Mouse (Mus musculus) cortical plate, adult 2 months (tissue): ENCODE results near the gene Tmem50a. TPM values are rescaled to one million over a fixed set of nuclear protein-coding genes. Genes with fewer than 3 reads are reported as not detected.
A peak's percentile ranks its signal among the peaks of the same experiment; 100 is the strongest.

Experiments used
- H3K27ac ChIP-seq: fragments of 200-500 bp; 2 replicates; pipeline ENCODE4 v1.5.1; 2012; ENCODE audit warnings: low read length, control low read depth, inconsistent platforms; ENCODE audit not compliant: insufficient read depth
- H3K4me1 ChIP-seq: fragments of 200-500 bp; 2 replicates; pipeline ENCODE4 v1.6.1; 2011; ENCODE audit warnings: low read length; ENCODE audit not compliant: control insufficient read depth, insufficient read depth
- H3K4me3 ChIP-seq: fragments of 200-500 bp; 2 replicates; pipeline ENCODE4 v1.5.1; 2011; ENCODE audit warnings: mild to moderate bottlenecking, low read length, control low read depth; ENCODE audit not compliant: insufficient read depth
- CTCF ChIP-seq: fragments of 200-500 bp; IDR thresholded peaks from 2 replicates; pipeline ENCODE4 v1.5.1; 2011; ENCODE audit warnings: mild to moderate bottlenecking, control low read depth, low read length; ENCODE audit not compliant: insufficient read depth; ENCODE audit errors: extremely low read depth
- POLR2A ChIP-seq: fragments of 200-500 bp; IDR thresholded peaks from 2 replicates; pipeline ENCODE4 v1.6.1; 2011; ENCODE audit warnings: mild to moderate bottlenecking, low read length, control low read depth; ENCODE audit not compliant: insufficient read depth; ENCODE audit errors: extremely low read depth
- polyA plus RNA-seq: library from polyadenylated mRNA; depleted of rRNA; stranded (reverse); fragments of >200 nt; gene quantifications from 2 replicates; pipeline ENCODE4 v1.2.3, GENCODE M21; 2012

Gene Tmem50a
- polyA plus RNA-seq, 1 experiment: 171 TPM

DNA sequence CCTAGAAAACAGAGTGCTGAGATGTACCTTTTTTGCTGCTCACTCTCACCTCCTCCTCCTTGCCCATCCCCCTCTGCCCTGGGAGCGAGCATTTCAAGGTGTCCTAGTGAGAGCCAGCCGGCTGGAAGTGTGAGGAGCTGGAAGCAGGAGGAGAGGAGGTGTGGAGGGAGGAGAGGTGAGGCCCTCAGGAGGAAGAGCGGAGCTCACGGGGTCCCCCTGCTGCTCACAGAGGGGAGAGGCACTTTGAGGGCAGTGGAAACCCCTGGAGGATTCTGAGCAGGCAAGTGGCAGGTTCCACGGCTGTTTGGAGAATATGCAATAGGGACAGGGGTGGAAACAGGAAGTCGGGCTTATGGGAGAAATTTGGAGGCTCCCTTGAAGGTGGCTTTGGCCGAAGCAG is 31.6 kb downstream of the Tmem50a start:
- Histone ChIP-seq H3K27ac (no peak overlapping the region), H3K4me1 (no peaks in the 10 kb centered on the region), H3K4me3 (no peak overlapping the region)
- TF ChIP-seq POLR2A: no peak
- TF ChIP-seq CTCF: peak; percentile 34; the same call in 1 of the 2 replicates

DNA sequence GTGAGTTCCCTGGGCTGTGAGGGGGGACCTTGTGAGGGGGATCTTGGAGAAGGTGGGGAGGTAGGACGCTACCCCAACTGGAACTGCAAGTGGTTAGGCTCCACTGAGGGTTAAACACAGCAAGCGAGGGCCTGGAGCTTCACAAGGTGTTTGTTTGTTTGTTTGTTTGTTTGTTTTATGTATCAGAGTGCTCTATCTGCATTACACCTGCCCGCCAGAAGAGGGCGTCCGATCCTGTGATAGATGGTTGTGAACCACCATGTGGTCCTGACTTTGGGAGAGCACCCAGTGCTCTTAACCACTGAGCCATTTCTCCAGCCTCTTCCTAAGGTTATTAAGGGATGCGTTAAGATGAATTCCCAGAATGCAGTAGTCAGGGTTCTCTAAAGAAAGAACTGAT is 34.8 kb downstream of the Tmem50a start:
- no peak for TF ChIP-seq POLR2A
- peak; percentile 37 for TF ChIP-seq CTCF
- no peak overlapping the region for H3K4me3 ChIP-seq
- no peaks in the 10 kb centered on the region for H3K4me1 ChIP-seq
- H3K27ac ChIP-seq: no peak overlapping the region

DNA sequence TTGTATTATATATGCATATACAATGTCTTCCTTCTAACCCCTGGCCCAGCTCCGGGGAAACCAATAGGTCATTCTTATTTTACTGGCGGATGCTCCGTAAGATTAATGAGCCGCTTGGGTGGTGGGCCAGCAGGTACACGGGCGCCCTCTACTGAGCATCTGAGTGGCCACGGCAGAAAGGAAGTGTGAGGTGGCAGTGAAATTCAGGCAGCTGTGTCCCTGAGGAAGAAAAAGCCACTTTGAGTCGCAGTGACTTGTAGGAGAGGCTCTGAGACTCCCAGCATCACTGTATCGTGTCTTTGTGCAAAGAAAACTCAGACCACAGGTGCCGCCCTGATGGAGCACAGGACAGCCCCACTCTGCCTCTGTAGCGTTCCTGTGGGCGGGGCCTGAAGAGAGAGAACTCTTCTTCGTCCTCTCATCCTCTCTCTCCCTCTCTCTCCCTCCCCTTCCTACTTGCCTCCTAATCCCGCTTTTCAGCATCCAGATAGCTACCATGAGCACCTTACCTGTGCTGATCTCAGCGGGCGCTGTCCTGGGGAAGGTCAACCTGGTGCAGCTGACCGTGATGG is 35.3 kb downstream of the Tmem50a start:
- no peaks in the 10 kb centered on the region for H3K4me1 ChIP-seq
- no peak for TF ChIP-seq POLR2A
- peak; percentile 68 for TF ChIP-seq CTCF
- H3K4me3 ChIP-seq: no peak overlapping the region
- H3K27ac ChIP-seq: no peak overlapping the region

DNA sequence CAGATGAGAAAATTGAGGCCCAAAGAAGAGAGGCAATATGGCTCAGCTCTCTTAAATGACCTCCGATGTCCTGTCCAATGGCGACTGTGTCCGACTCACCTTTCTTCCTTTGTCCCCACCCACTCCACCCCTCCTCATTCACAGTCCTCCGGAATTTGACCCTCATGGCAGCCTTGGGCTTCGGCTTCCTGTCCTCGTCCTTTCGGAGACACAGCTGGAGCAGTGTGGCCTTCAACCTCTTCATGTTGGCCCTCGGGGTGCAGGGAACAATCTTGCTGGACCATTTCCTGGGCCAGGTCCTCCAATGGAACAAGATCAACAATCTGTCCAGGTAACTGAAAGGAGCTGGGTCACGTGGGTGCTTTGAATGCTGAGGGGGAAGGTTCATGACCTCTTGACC is 38.7 kb downstream of the Tmem50a start:
- Histone ChIP-seq H3K4me1 (no peaks in the 10 kb centered on the region), H3K4me3 (no peak overlapping the region), H3K27ac (no peak overlapping the region)
- TF ChIP-seq POLR2A: no peak
- no peak for TF ChIP-seq CTCF

DNA sequence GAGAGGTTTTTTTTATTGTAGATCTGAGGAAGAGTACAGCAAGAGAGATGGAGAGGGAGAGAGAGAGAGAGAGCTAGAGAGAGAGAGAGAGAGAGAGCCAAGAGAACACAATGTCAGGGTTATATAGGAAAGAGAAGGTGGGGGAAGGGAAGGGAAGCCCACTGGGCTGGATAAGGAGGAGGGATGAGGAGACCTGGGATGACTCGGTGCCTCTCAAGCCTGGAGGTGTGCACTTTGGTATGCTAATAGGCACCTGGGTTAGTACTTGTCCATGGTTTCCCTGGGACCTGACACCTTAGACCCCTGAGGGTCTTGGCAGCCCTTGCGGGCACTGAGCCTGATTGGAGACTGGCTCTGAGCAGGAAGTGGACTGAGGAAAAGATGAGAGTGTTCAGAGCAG is 42.9 kb downstream of the Tmem50a start:
- no peaks in the 10 kb centered on the region for H3K4me1 ChIP-seq
- no peak for TF ChIP-seq CTCF
- no peak for TF ChIP-seq POLR2A
- no peak overlapping the region for H3K4me3 ChIP-seq
- H3K27ac ChIP-seq: no peak overlapping the region

DNA sequence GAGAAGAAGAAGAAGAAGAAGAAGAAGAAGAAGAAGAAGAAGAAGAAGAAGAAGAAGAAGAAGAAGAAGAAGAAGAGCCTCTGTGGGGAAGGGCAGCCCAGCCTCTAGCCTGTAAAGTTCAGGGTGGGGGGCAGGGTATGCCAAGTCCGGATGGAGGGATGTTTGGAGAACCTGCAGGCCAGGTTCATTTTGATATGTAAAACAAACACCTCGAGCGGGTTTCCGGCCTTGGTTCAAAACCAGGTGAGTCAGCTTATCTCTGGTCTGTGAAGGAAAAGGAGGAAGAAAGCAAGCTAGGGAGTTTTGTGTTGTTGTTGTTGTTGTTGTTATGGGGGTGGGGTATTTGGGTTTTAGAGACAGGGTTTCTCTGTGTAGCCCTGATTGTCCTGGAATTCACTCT is 43.3 kb downstream of the Tmem50a start:
- no peak overlapping the region for H3K27ac ChIP-seq

DNA sequence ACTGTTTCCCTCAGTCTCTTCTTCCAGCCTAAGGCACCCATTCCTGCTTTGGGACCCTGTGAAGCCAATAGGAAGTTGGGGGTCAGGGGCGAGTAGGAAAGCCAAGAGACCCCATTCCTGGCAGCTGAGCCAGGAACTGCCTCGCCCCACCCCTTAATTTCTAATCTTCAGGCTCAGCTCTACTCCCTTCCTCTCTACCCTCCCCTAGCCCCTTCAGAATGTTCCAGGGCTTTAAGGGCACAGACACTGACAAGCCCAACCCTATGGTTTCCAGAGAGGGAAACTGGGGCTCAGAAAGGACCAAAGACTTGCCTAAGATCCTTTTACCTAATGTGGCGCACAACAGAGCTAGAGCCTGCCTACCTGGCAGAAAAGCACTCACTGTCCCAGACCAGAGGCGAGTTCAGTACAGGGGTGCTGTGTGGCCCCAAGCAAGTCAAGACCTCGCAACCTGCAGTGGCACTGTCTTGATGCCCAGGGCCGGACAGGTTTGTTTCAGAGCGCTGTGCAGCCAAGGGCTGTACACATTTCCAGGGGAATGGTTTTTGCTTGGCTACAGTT is 44.9 kb downstream of the Tmem50a start:
- Histone ChIP-seq H3K4me1 (no peaks in the 10 kb centered on the region), H3K4me3 (no peak overlapping the region), H3K27ac (no peak overlapping the region)
- TF ChIP-seq POLR2A: no peak

More for the DNA sequence above, 43.3 kb downstream of the Tmem50a start:
- TF ChIP-seq POLR2A (no peak), CTCF (no peak)
- no peaks in the 10 kb centered on the region for H3K4me1 ChIP-seq
- H3K4me3 ChIP-seq: no peak overlapping the region

DNA sequence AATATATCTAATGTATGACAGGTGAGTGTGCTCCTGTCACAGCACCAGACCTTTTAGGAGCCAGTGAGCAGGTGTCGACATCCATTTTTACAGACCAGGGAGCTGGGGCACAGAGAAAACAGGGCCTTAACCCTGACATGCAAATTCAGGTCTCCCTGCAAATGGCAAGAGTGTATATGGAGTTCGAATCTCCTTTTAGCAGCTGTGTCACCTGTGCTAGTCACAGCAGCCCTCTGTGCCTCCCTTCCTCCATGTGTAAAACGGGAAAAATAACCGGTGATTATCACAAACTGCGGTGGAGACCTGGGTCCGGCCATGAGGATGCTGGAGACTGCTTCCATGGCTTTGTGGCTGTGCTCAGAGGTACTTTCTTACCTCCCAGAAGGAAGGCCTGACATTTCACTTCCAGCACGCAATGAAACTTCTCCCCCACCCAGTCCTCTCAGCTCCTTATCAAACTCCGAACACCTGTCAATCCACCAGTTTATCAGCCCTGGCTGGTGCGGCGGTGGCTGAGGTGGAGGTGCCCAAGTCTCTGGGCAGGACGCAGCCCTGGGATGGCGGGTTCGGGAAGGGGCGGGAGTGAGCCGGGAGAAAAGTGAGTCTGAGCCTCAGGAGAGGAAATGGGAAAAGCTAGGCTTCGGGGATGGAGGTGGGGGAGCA is 45.6 kb downstream of the Tmem50a start:
- Histone ChIP-seq H3K4me1 (no peaks in the 10 kb centered on the region), H3K4me3 (no peak overlapping the region), H3K27ac (no peak overlapping the region)
- TF ChIP-seq CTCF (no peak), POLR2A (no peak)

DNA sequence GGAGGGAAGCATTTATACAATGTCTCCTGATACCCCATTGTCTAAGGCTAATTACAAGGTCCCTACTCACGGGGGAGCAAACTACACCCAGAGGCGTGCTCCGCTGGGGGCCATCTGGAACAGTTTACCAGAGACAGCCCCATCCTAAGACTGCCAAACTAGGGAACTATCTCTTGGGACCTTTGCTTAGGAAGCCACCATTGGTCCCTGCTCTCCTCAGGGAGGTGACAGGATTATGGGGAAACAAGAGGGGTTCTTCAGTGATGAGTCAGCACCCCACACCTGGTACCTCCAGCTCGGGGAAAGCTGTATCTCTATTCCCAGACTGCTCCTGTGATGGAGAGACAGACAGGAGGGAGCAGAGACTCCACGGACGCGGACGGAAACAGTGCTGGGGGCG is 46.3 kb downstream of the Tmem50a start:
- TF ChIP-seq POLR2A (no peak), CTCF (no peak)
- Histone ChIP-seq H3K4me3 (no peak overlapping the region), H3K27ac (no peak overlapping the region), H3K4me1 (no peaks in the 10 kb centered on the region)

DNA sequence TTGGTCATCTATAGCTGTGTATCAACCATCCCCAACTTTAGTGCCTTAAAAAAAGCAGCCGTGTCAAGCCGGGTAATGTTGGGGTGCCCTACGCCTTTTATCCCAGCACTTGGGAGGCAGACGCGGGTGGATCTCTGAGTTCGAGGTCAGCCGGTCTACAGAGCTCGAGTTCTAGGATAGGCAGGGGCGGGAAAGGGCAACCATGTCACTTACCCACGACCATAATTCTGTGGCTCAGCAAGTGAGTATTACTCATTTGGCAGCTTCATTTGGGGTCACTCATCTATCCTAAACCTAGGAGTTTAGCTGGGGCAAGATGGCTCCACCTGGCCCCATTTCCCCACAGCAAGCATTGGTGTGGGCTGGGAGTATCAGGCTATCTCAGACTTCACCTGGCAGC is 46.8 kb downstream of the Tmem50a start:
- Histone ChIP-seq H3K4me1 (no peaks in the 10 kb centered on the region), H3K27ac (no peak overlapping the region), H3K4me3 (no peak overlapping the region)
- no peak for TF ChIP-seq CTCF
- TF ChIP-seq POLR2A: no peak

DNA sequence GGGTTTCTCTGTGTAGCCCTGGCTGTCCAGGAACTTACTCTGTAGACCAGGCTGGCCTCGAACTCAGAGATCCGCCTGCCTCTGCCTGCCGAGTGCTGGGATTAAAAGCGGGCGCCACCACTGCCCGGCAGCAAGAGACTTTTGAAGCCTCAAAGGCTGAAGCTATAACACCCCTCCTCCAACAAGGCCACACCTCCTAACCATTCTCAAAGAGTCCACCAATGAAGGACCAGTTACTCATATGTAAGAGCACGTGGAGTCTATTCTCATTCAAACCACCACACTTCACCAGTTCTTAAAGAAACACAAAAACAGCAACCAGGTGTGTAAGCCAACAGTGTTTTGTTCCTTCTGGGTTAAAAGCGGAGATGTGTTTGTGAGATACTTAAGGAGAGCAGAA is 47.2 kb downstream of the Tmem50a start:
- TF ChIP-seq CTCF (no peak), POLR2A (no peak)
- no peaks in the 10 kb centered on the region for H3K4me1 ChIP-seq
- no peak overlapping the region for H3K4me3 ChIP-seq
- H3K27ac ChIP-seq: no peak overlapping the region
